Mouse (Mus musculus) ES-Bruce4 (cell line): ENCODE measurements around the gene Crtc3. TPM values are rescaled to one million over a fixed set of nuclear protein-coding genes. Genes with fewer than 3 reads are reported as not detected.

Experiments
- H3K27ac ChIP-seq: 2 replicates; pipeline ENCODE4 v1.5.1; 2012; ENCODE audit warnings: low read length, inconsistent platforms; ENCODE audit not compliant: insufficient read depth
- H3K27me3 ChIP-seq: 2 replicates; pipeline ENCODE4 v1.6.1; 2012; ENCODE audit warnings: mild to moderate bottlenecking, low read length, inconsistent platforms; ENCODE audit not compliant: control insufficient read depth, poor library complexity, insufficient read depth, severe bottlenecking
- H3K36me3 ChIP-seq: 2 replicates; pipeline ENCODE4 v1.6.1; 2012; ENCODE audit warnings: inconsistent platforms, mild to moderate bottlenecking, low read length, moderate library complexity; ENCODE audit not compliant: control insufficient read depth, poor library complexity, insufficient read depth, severe bottlenecking
- H3K4me1 ChIP-seq: one replicate; pipeline ENCODE4 v1.8.1; 2011; ENCODE audit warnings: low read length; ENCODE audit not compliant: control insufficient read depth, insufficient read depth
- H3K4me3 ChIP-seq: 2 replicates; pipeline ENCODE4 v1.5.1; 2011; ENCODE audit warnings: low read depth, mild to moderate bottlenecking, low read length
- H3K9ac ChIP-seq: 2 replicates; pipeline ENCODE4 v1.6.1; 2012; ENCODE audit warnings: low read depth, mild to moderate bottlenecking, inconsistent platforms; ENCODE audit not compliant: poor library complexity, severe bottlenecking
- H3K9me3 ChIP-seq: replicated peaks from 2 replicates; pipeline ENCODE4 v1.6.1; 2012; ENCODE audit warnings: mild to moderate bottlenecking, low read length, inconsistent platforms; ENCODE audit not compliant: control insufficient read depth, poor library complexity, insufficient read depth, severe bottlenecking
- CTCF ChIP-seq: IDR thresholded peaks from one replicate; pipeline ENCODE4 v1.8.1; 2011; ENCODE audit warnings: low read depth, low read length
- EP300 ChIP-seq: IDR thresholded peaks from 2 replicates; pipeline ENCODE4 v1.6.1; 2011; ENCODE audit warnings: low read depth, low read length; ENCODE audit not compliant: insufficient read depth
- POLR2A ChIP-seq: IDR thresholded peaks from one replicate; pipeline ENCODE4 v1.8.1; 2011; ENCODE audit warnings: low read length; ENCODE audit not compliant: insufficient read depth
- polyA plus RNA-seq: library from polyadenylated mRNA; stranded (reverse); fragments of >200 nt; gene quantifications from 2 replicates; pipeline ENCODE4 v1.2.4, GENCODE M21; 2011; ENCODE audit warnings: low read depth; ENCODE audit not compliant: missing spikeins, insufficient read depth, insufficient read length

Gene Crtc3
- polyA plus RNA-seq, 1 experiment: 8.0 TPM

GRCm38 (mm10) chr7:80586681-80587660, 101.7 kb downstream of the Crtc3 start:
- Histone ChIP-seq H3K27ac (no peak overlapping the region), H3K9ac (no peak overlapping the region), H3K4me1 (peaks cover 2% of the 10 kb centered on the region), H3K4me3 (no peak overlapping the region), H3K9me3 (no peaks in the 10 kb centered on the region), H3K27me3 (no peaks in the 10 kb centered on the region), H3K36me3 (no peaks in the 10 kb centered on the region)
- TF ChIP-seq CTCF: no peak
- TF ChIP-seq POLR2A: no peak
- no peak for TF ChIP-seq EP300

- no peaks in the 10 kb centered on the region for H3K27me3 ChIP-seq
- peaks cover 2% of the 10 kb centered on the region for H3K4me1 ChIP-seq
- no peaks in the 10 kb centered on the region for H3K9me3 ChIP-seq
- no peak overlapping the region for H3K4me3 ChIP-seq
- H3K9ac ChIP-seq: no peak overlapping the region
- H3K27ac ChIP-seq: no peak overlapping the region
- no peaks in the 10 kb centered on the region for H3K36me3 ChIP-seq
- no peak for TF ChIP-seq CTCF
- no peak for TF ChIP-seq POLR2A
- no peak for TF ChIP-seq EP300
These were observed 102.5 kb downstream of the Crtc3 start for GRCm38 (mm10) chr7:80586161-80586560.

GRCm38 (mm10) chr7:80585380-80585779, 103.3 kb downstream of the Crtc3 start:
- Histone ChIP-seq H3K9me3 (no peaks in the 10 kb centered on the region), H3K27me3 (no peaks in the 10 kb centered on the region), H3K4me1 (peaks cover 2% of the 10 kb centered on the region), H3K36me3 (no peaks in the 10 kb centered on the region), H3K4me3 (no peak overlapping the region), H3K27ac (no peak overlapping the region), H3K9ac (no peak overlapping the region)
- no peak for TF ChIP-seq EP300
- TF ChIP-seq CTCF: no peak
- TF ChIP-seq POLR2A: no peak

GRCm38 (mm10) chr7:80583981-80584380, 104.7 kb downstream of the Crtc3 start:
- no peak overlapping the region for H3K27ac ChIP-seq
- TF ChIP-seq EP300 (no peak), CTCF (peak; percentile 25), POLR2A (no peak)
- no peaks in the 10 kb centered on the region for H3K27me3 ChIP-seq
- H3K4me3 ChIP-seq: no peak overlapping the region
- no peak overlapping the region for H3K9ac ChIP-seq
- no peaks in the 10 kb centered on the region for H3K9me3 ChIP-seq
- no peaks in the 10 kb centered on the region for H3K36me3 ChIP-seq
- peaks cover 2% of the 10 kb centered on the region for H3K4me1 ChIP-seq

GRCm38 (mm10) chr7:80582821-80583451, 105.7 kb downstream of the Crtc3 start:
- no peaks in the 10 kb centered on the region for H3K36me3 ChIP-seq
- peaks cover 2% of the 10 kb centered on the region for H3K4me1 ChIP-seq
- TF ChIP-seq EP300 (0 out of 2 replicates have a peak, but pooled peaks have one; percentile 11), POLR2A (no peak)
- H3K27me3 ChIP-seq: no peaks in the 10 kb centered on the region
- H3K27ac ChIP-seq: no peak overlapping the region
- H3K9ac ChIP-seq: no peak overlapping the region
- H3K4me3 ChIP-seq: no peak overlapping the region
- no peaks in the 10 kb centered on the region for H3K9me3 ChIP-seq

GRCm38 (mm10) chr7:80580368-80580767, 108.3 kb downstream of the Crtc3 start:
- H3K4me3 ChIP-seq: no peak overlapping the region
- H3K27ac ChIP-seq: no peak overlapping the region
- no peak overlapping the region for H3K9ac ChIP-seq
- no peaks in the 10 kb centered on the region for H3K27me3 ChIP-seq
- H3K9me3 ChIP-seq: no peaks in the 10 kb centered on the region
- no peaks in the 10 kb centered on the region for H3K36me3 ChIP-seq
- H3K4me1 ChIP-seq: peaks cover 4% of the 10 kb centered on the region
- TF ChIP-seq CTCF (peak; percentile 70), POLR2A (no peak), EP300 (no peak)
